Mouse (Mus musculus) embryonic facial prominence, embryonic 10.5 days (tissue): Measurements from ENCODE around the gene Sumo3. TPM values are rescaled to one million over a fixed set of nuclear protein-coding genes. Genes with fewer than 3 reads are reported as not detected.

Source experiments
- DNase-seq: peaks from one replicate; pipeline ENCODE4 v3.0.0-alpha.2; 2017; ENCODE audit warnings: low spot score
- H3K27ac ChIP-seq: fragments of 300-500 bp; sonication (generic); replicated peaks from 2 replicates; pipeline ENCODE4 v1.5.1; 2016; ENCODE audit warnings: mild to moderate bottlenecking
- H3K27me3 ChIP-seq: fragments of 300-500 bp; sonication (generic); replicated peaks from 2 replicates; pipeline ENCODE4 v1.6.1; 2016; ENCODE audit warnings: low read depth, mild to moderate bottlenecking; ENCODE audit not compliant: poor library complexity, severe bottlenecking
- H3K36me3 ChIP-seq: fragments of 300-500 bp; sonication (generic); replicated peaks from 2 replicates; pipeline ENCODE4 v1.6.1; 2016; ENCODE audit warnings: mild to moderate bottlenecking, moderate library complexity
- H3K4me1 ChIP-seq: fragments of 300-500 bp; sonication (generic); 2 replicates; pipeline ENCODE4 v1.6.1; 2016
- H3K4me3 ChIP-seq: fragments of 300-500 bp; sonication (generic); 2 replicates; pipeline ENCODE4 v1.5.1; 2016; ENCODE audit warnings: mild to moderate bottlenecking, moderate library complexity
- H3K9me3 ChIP-seq: fragments of 300-500 bp; sonication (generic); 2 replicates; pipeline ENCODE4 v1.6.1; 2016; ENCODE audit warnings: mild to moderate bottlenecking
- WGBS: fragments of 180-500 bp; shearing (Covaris S2); methylation state at CpG from one replicate; pipeline ENCODE4 v1.1.7; 2016; 5-methylcytosine and 5-hydroxymethylcytosine counted together
- polyA plus RNA-seq: library from polyadenylated mRNA; unstranded; fragments of >200 nt; fragmentation: Nextera tagmentation; extraction: Ambion mirVana; gene quantifications from 2 replicates; pipeline ENCODE4 v1.2.1, GENCODE M21; 2016

Gene Sumo3
- polyA plus RNA-seq: 419 and 445 TPM in 2 replicates

DNA sequence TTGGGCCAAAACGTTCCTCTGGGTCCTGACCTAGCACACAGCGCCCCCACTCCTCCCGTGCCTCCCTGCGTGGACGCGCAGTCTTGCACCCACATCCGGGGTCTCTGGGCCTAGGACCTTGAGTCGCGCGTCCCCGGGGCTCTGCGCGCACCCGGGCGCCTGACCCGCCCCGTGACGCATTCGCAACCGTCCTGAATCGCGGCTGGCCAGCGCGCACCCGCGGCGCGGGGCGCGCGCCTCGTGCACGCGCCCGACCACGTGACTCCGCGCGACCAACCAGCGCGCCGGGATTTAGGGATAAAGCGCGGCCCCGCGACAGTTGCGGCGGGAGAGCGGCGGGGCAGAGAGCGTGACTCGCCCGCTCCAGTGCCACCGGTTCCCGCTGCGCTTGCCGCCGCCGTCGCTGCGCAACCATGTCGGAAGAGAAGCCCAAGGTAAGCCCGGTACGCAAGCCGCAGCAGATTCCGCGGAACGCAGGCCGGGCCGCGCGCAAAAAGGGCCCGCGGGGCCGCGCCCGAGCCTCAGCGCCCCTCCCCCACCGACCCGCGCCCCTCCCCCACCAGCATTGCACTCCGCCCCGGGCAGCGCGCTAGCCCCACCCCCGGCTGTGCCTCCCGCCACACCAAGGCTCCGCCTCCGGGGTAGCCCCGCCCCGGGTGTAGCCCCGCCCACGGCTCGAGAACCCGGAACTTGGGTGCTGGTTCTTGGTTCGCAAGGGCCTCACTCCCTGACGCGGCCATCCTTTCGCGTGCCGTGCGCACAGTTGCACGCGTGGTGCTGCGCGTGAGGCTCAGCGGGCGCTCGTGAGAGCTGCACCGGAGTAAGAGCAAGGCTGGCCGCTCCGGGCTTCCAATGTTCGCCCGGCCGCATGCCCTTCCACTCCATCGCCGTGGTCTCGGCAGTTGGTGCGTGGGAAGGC lies at the start of gene Sumo3, which contains the start of gene Gm49325:
Gene Sumo3 (plus strand): TSS at position 190 of the 919 bp plus-strand sequence.
Gene Gm49325 (plus strand): TSS at position 290 of the 919 bp plus-strand sequence.
- H3K4me1 ChIP-seq: peaks cover 26% of the 10 kb centered on the region
- peaks cover 39% of the 10 kb centered on the region for H3K36me3 ChIP-seq
- H3K27me3 ChIP-seq: no peaks in the 10 kb centered on the region
- H3K27ac ChIP-seq: peak within 1 kb of the TSS; percentile 99
- peak within 1 kb of the TSS; percentile 77 for H3K4me3 ChIP-seq
- 1% methylated on average over 118 of the region's 119 CpGs for WGBS
- DNase-seq: peak; percentile 96
- no peaks in the 10 kb centered on the region; the same call in 1 of the 2 replicates for H3K9me3 ChIP-seq

DNA sequence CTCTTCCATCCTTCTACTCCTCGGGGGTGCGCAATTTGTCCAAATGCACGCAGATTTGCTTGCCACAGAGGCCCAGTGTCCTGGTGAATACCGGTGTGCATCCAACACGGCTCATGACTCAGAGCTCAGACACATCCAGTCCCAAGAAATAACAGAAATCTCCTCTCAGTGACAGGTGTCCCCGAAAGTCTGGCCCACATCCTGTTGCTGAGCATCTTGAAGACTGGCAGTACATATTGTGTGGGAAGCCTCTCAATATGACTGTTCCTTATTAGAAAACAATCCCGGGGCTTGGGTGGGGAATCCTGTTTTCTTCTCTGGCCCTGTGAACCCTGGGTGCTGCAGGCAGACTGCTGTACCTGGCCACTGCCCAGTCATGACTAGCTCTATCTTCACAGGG lies 49.3 kb upstream of the Sumo3 start:
- Histone ChIP-seq H3K27ac (no peak overlapping the region), H3K4me3 (no peak overlapping the region), H3K27me3 (no peaks in the 10 kb centered on the region), H3K9me3 (no peaks in the 10 kb centered on the region), H3K36me3 (no peaks in the 10 kb centered on the region), H3K4me1 (no peaks in the 10 kb centered on the region)
- WGBS: 91% methylated on average over 7 of the region's 7 CpGs
- DNase-seq: no peak

GRCm38 (mm10) chr10:77557641-77558040 lies 48.3 kb upstream of the Sumo3 start:
- Histone ChIP-seq H3K36me3 (no peaks in the 10 kb centered on the region), H3K9me3 (no peaks in the 10 kb centered on the region), H3K27ac (no peak overlapping the region), H3K4me3 (no peak overlapping the region), H3K4me1 (no peaks in the 10 kb centered on the region), H3K27me3 (no peaks in the 10 kb centered on the region)
- no peak for DNase-seq
- 85% methylated on average over 4 of the region's 4 CpGs for WGBS

- 87% methylated on average over 11 of the region's 11 CpGs for WGBS
- Histone ChIP-seq H3K4me1 (no peaks in the 10 kb centered on the region), H3K9me3 (no peaks in the 10 kb centered on the region), H3K27me3 (no peaks in the 10 kb centered on the region), H3K36me3 (no peaks in the 10 kb centered on the region), H3K27ac (no peak overlapping the region), H3K4me3 (no peak overlapping the region)
- DNase-seq: no peak
Observed at GRCm38 (mm10) chr10:77560090-77560489, 45.8 kb upstream of the Sumo3 start.

DNA sequence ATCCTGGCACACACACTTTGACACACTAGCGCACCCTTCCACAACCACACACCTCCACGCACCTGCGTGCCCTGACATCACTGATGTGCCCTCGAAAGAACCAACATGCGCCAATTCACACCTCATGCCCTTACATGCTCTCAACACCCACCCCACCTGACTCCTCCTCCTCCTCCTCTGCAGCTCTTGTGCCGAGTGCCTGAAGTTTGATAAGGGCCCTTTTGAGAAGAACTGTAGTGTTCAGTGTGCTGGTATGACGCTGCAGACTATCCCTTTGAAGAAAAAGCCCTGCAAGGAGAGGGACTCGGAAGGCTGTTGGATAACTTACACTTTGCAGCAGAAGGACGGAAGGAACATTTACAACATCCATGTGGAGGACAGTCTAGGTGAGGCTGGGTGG lies 45.1 kb upstream of the Sumo3 start:
- no peaks in the 10 kb centered on the region for H3K36me3 ChIP-seq
- DNase-seq: no peak
- no peaks in the 10 kb centered on the region for H3K27me3 ChIP-seq
- H3K27ac ChIP-seq: no peak overlapping the region
- WGBS: 90% methylated on average over 9 of the region's 9 CpGs
- H3K4me3 ChIP-seq: no peak overlapping the region
- H3K4me1 ChIP-seq: no peaks in the 10 kb centered on the region
- no peaks in the 10 kb centered on the region for H3K9me3 ChIP-seq

GRCm38 (mm10) chr10:77561508-77561907 lies 44.4 kb upstream of the Sumo3 start:
- Histone ChIP-seq H3K36me3 (no peaks in the 10 kb centered on the region), H3K27ac (no peak overlapping the region), H3K4me1 (no peaks in the 10 kb centered on the region), H3K9me3 (no peaks in the 10 kb centered on the region), H3K4me3 (no peak overlapping the region), H3K27me3 (no peaks in the 10 kb centered on the region)
- no peak for DNase-seq
- WGBS: 70% methylated on average over 2 of the region's 2 CpGs

GRCm38 (mm10) chr10:77565005-77565404 lies 40.9 kb upstream of the Sumo3 start:
- Histone ChIP-seq H3K27me3 (no peaks in the 10 kb centered on the region), H3K27ac (no peak overlapping the region), H3K4me3 (no peak overlapping the region), H3K36me3 (no peaks in the 10 kb centered on the region), H3K9me3 (no peaks in the 10 kb centered on the region), H3K4me1 (peaks cover 11% of the 10 kb centered on the region)
- WGBS: 82% methylated on average over 8 of the region's 8 CpGs
- no peak for DNase-seq

GRCm38 (mm10) chr10:77566651-77567050 lies 39.2 kb upstream of the Sumo3 start:
- 33% methylated on average over 8 of the region's 8 CpGs for WGBS
- no peak overlapping the region for H3K4me3 ChIP-seq

DNA sequence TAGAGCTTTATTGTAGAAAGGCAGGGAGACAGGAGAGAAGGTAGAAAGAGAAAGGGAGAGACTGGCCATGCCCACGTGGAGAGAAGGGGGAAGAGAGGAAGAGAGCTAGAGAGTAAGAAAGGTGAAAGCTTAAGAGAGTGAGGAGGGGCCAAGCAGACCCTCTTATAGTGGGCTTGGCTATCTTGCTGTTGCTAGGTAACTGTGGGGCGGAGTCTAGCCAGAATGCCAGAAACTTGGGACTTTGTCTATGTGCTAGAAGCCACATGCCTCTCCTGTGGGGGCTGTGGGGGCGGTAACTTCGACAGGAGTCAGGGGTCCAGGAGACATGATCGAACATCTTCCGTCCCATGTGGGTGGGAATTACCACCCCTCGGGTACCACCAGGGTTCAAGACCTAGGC lies 36.4 kb upstream of the Sumo3 start:
- Histone ChIP-seq H3K4me3 (no peak overlapping the region), H3K27me3 (no peaks in the 10 kb centered on the region), H3K36me3 (no peaks in the 10 kb centered on the region), H3K4me1 (peaks cover 20% of the 10 kb centered on the region), H3K27ac (peak overlapping the region; percentile 63), H3K9me3 (no peaks in the 10 kb centered on the region)
- 41% methylated on average over 7 of the region's 7 CpGs for WGBS
- DNase-seq: peak; percentile 26

More at GRCm38 (mm10) chr10:77566651-77567050, 39.2 kb upstream of the Sumo3 start:
- H3K9me3 ChIP-seq: no peaks in the 10 kb centered on the region
- H3K27me3 ChIP-seq: no peaks in the 10 kb centered on the region
- no peak overlapping the region for H3K27ac ChIP-seq
- H3K4me1 ChIP-seq: peaks cover 11% of the 10 kb centered on the region
- DNase-seq: peak; percentile 77
- H3K36me3 ChIP-seq: no peaks in the 10 kb centered on the region

GRCm38 (mm10) chr10:77569973-77570658 lies 35.8 kb upstream of the Sumo3 start:
- 52% methylated on average over 6 of the region's 6 CpGs for WGBS
- DNase-seq: peak; percentile 31
- H3K27ac ChIP-seq: no peak overlapping the region

DNA sequence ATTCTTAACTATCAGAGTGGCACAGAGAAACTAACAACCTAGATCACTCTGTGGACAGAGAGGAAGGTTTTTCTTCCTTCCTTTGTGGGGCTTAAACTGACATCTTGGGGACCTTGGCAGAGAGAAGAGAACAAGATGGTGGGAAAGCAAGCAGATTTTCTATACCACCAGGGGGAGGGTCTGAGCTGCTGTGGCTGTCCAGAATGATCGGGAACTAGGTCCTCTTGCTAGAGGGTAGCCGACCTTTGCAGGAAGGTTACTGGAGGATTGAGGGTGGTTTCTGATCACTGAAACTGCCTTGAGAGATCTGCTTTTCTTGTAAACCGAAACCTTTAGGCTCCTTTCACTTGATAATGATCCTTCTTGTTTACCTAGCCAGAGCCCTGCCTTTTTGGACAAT lies 33.7 kb upstream of the Sumo3 start:
- H3K9me3 ChIP-seq: no peaks in the 10 kb centered on the region
- no peak for DNase-seq
- WGBS: 21% methylated on average over 3 of the region's 3 CpGs
- no peaks in the 10 kb centered on the region for H3K27me3 ChIP-seq
- peaks cover 20% of the 10 kb centered on the region for H3K4me1 ChIP-seq
- no peak overlapping the region for H3K27ac ChIP-seq
- no peaks in the 10 kb centered on the region for H3K36me3 ChIP-seq
- no peak overlapping the region for H3K4me3 ChIP-seq

More at GRCm38 (mm10) chr10:77569973-77570658, 35.8 kb upstream of the Sumo3 start:
- Histone ChIP-seq H3K27me3 (no peaks in the 10 kb centered on the region), H3K4me3 (no peak overlapping the region), H3K9me3 (no peaks in the 10 kb centered on the region), H3K36me3 (no peaks in the 10 kb centered on the region), H3K4me1 (peaks cover 20% of the 10 kb centered on the region)

DNA sequence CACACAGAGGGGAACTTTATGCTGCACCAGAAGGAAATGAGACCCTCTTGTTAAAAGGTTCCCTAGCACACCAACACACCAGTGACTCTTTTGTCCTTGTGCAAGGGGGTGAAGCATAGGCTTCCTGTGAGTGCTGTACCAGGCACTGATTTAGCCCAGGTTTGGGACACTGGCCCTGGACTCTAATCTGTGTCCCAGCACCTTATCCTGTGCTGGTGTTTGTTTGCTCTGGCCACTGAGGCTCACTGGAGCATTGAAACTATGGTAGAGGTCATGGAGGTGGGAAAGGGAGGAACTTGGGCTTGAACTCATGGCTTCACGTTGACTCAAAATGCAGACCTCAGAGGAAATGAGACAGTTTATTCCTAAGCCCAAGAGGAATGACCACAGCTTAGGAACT lies 32.7 kb upstream of the Sumo3 start:
- WGBS: 76% methylated on average over 1 of the region's 1 CpGs
- no peak for DNase-seq
- Histone ChIP-seq H3K27ac (no peak overlapping the region), H3K27me3 (no peaks in the 10 kb centered on the region), H3K36me3 (no peaks in the 10 kb centered on the region), H3K4me1 (peaks cover 20% of the 10 kb centered on the region), H3K9me3 (no peaks in the 10 kb centered on the region), H3K4me3 (no peak overlapping the region)
